Mouse (Mus musculus) heart, embryonic 11.5 days (tissue): ENCODE results near the gene Adck1. TPM values are rescaled to one million over a fixed set of nuclear protein-coding genes. Genes with fewer than 3 reads are reported as not detected.

Experiments
- ATAC-seq: fragments of 200-750 bp; cut with Nextera tagmentation; replicated peaks from 2 replicates; pipeline ENCODE4 v1.8.0; 2017; ENCODE audit warnings: moderate library complexity; ENCODE audit not compliant: insufficient number of reproducible peaks, low FRiP score, low TSS enrichment
- H3K27ac ChIP-seq: fragments of 300-500 bp; sonication (generic); 2 replicates; pipeline ENCODE4 v1.5.1; 2014; ENCODE audit warnings: mild to moderate bottlenecking, low read depth, low read length
- H3K27me3 ChIP-seq: fragments of 300-500 bp; sonication (generic); 2 replicates; pipeline ENCODE4 v1.6.1; 2014; ENCODE audit warnings: mild to moderate bottlenecking, low read length, mixed read lengths; ENCODE audit not compliant: control insufficient read depth, insufficient read depth
- H3K36me3 ChIP-seq: fragments of 300-500 bp; sonication (generic); 2 replicates; pipeline ENCODE4 v1.6.1; 2014; ENCODE audit warnings: mild to moderate bottlenecking, low read length, moderate library complexity, mixed read lengths; ENCODE audit not compliant: control insufficient read depth, insufficient read depth
- H3K4me1 ChIP-seq: fragments of 300-500 bp; sonication (generic); 2 replicates; pipeline ENCODE4 v1.6.1; 2014; ENCODE audit warnings: low read length; ENCODE audit not compliant: control insufficient read depth, insufficient read depth
- H3K4me2 ChIP-seq: fragments of 300-500 bp; sonication (generic); 2 replicates; pipeline ENCODE4 v1.6.1; 2014; ENCODE audit warnings: mild to moderate bottlenecking, moderate library complexity
- H3K4me3 ChIP-seq: fragments of 300-500 bp; sonication (generic); 2 replicates; pipeline ENCODE4 v1.5.1; 2014; ENCODE audit warnings: low read depth, low read length
- H3K9ac ChIP-seq: fragments of 300-500 bp; sonication (generic); 2 replicates; pipeline ENCODE4 v1.6.1; 2014; ENCODE audit warnings: mild to moderate bottlenecking, low read depth, low read length, moderate library complexity
- H3K9me3 ChIP-seq: fragments of 300-500 bp; sonication (generic); replicated peaks from 2 replicates; pipeline ENCODE4 v1.6.1; 2016; ENCODE audit warnings: low read length; ENCODE audit not compliant: control insufficient read depth
- WGBS: fragments of 180-500 bp; shearing (Covaris S2); extraction: QIAGEN DNeasy Blood & Tissue Kit; methylation state at CpG from one replicate; pipeline ENCODE4 v1.1.7; 2014; ENCODE audit not compliant: insufficient replicate concordance; 5-methylcytosine and 5-hydroxymethylcytosine counted together
- polyA plus RNA-seq: library from polyadenylated mRNA; unstranded; fragments of >200 nt; fragmentation: Nextera tagmentation; extraction: Ambion mirVana; gene quantifications from 2 replicates; pipeline ENCODE4 v1.2.1, GENCODE M21; 2014

The Adck1 gene
- polyA plus RNA-seq, 1 experiment from 2014 or later, result 9.6 TPM

DNA sequence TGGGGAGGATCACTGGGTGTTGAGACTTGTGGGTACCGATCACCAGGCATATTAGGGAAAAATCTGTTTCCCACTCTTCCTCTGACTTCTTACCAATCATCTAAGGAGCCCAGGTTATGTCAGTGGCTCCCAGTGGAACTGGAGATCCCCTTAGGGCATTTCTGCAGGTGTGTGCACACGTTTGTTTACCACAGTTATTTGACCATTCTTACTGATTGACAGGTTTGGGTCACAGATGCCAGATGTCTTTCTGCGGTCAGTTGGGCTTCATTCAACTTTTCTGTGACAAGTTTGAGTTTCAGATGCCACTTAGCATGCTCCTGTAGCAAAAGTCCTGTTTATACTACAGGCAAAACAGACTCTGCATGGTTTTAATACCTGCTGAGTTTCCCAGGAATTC, 112.5 kb downstream of the Adck1 start:
- Histone ChIP-seq H3K36me3 (no peaks in the 10 kb centered on the region), H3K4me3 (no peak overlapping the region), H3K4me1 (no peaks in the 10 kb centered on the region), H3K27me3 (no peaks in the 10 kb centered on the region), H3K4me2 (no peak overlapping the region), H3K27ac (no peak overlapping the region), H3K9me3 (no peaks in the 10 kb centered on the region), H3K9ac (no peak overlapping the region)
- WGBS, result 79% methylated on average over 3 of the region's 3 CpGs
- ATAC-seq, result no peak

DNA sequence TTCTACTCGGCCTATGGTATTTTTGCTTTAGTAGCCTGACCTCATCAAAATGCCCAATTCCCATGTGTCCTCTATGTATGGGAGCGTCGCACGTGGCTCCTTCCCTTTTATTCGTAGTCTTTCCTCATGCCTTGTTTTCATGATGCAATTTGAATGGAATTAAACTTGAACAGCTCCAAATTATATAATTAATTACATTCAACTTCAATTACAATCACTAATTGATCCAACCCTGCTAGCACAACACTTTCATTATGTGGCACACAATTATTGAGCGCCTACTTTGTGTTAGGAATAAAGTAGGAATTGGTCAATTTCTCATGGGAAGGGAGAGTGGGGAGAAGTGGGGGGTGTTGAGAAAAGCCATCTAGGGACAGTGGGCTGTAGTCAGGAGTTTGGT, 113.4 kb downstream of the Adck1 start:
- H3K4me1 ChIP-seq, result no peaks in the 10 kb centered on the region
- WGBS, result 84% methylated on average over 6 of the region's 6 CpGs
- no peak overlapping the region for H3K9ac ChIP-seq
- H3K36me3 ChIP-seq, result no peaks in the 10 kb centered on the region
- H3K4me3 ChIP-seq, result no peak overlapping the region
- no peaks in the 10 kb centered on the region for H3K9me3 ChIP-seq
- no peak overlapping the region for H3K27ac ChIP-seq
- H3K27me3 ChIP-seq, result no peaks in the 10 kb centered on the region
- ATAC-seq, result no peak
- H3K4me2 ChIP-seq, result no peak overlapping the region

DNA sequence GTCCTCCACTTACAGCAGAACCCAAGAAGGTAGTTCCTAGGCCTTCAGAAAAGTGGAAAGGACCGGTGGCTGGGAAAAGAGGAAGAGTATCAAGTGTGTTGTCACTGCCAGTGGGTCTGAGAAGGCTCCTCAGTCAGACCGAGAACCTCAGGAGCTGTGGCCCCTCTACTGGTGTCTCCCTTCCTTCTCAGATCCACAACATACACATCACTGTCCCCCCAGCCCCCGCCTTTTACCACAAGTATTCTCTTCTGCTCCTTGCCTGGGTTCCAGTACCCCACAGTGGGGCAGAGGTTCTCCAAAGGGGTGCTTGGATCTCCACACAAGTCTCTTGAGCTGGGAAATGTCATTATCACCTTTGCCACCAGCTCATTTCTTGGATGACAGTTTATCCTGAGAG, 115.5 kb downstream of the Adck1 start:
- WGBS, result 83% methylated on average over 3 of the region's 3 CpGs
- H3K4me3 ChIP-seq, result no peak overlapping the region
- no peaks in the 10 kb centered on the region for H3K9me3 ChIP-seq
- no peaks in the 10 kb centered on the region for H3K4me1 ChIP-seq
- ATAC-seq, result no peak
- no peak overlapping the region for H3K9ac ChIP-seq
- H3K36me3 ChIP-seq, result no peaks in the 10 kb centered on the region
- H3K27me3 ChIP-seq, result no peaks in the 10 kb centered on the region
- no peak overlapping the region for H3K4me2 ChIP-seq
- no peak overlapping the region for H3K27ac ChIP-seq

DNA sequence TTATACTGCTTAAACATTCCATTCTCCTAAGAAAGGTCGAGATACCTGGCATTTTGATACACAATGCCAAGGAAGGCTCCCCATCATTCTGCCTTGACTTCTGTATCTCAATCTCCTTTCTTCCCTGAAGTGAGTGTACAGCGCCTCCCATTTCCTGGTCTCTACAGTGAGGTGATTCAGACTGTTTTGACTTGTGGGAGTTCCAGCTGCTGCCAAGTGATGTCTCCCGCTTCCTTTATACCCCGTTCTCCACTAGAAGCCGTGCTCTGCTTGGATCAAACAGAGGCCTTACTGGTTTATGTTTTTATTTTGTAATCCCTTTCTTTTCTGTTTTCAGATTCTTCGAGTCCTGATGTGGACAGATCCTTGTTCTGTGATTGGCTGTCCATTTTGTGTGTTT, 116.3 kb downstream of the Adck1 start:
- WGBS, result 80% methylated on average over 6 of the region's 6 CpGs
- H3K4me2 ChIP-seq, result no peak overlapping the region
- no peaks in the 10 kb centered on the region for H3K9me3 ChIP-seq
- H3K27me3 ChIP-seq, result no peaks in the 10 kb centered on the region
- no peaks in the 10 kb centered on the region for H3K36me3 ChIP-seq
- ATAC-seq, result no peak
- H3K4me3 ChIP-seq, result no peak overlapping the region
- no peaks in the 10 kb centered on the region for H3K4me1 ChIP-seq
- H3K27ac ChIP-seq, result no peak overlapping the region
- no peak overlapping the region for H3K9ac ChIP-seq

DNA sequence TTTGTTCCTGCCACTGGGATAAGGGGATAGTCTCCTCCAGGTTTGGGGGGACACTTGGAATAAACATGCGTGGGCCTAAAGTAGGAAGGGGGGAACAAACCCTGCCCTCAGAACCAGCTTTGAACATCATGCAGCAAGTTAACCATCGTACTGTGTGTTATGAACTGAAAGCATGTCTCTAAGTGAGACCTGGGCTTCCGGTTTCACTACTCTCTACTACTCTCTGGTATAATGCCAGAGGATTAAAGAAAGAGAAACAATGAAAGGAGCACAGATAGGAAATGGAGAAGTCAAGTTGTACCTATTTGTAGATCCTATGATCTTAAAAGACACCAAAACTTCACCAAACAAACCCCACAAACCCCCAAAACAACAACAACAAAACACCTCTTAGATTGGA, 121.3 kb downstream of the Adck1 start:
- 78% methylated on average over 3 of the region's 3 CpGs for WGBS

DNA sequence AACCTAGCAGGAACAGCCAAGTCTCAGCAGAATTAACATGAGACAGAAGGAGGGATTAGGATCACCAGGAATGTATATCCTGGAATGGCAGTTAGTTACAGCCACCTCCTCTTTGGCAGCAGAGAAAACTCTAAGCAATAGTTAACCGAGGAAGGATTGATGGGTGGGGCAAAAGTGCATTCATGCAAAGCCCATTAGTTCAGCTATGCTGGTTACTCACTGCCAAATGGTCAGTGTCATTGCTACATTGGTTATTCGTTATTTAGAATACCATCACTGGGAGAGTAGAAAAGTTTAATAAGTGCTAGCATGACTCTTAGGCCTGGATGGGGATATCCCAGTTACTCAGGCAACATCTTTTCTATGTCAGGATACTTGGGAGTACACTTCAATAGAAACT, 130.5 kb downstream of the Adck1 start:
- no peaks in the 10 kb centered on the region for H3K27me3 ChIP-seq
- 59% methylated on average over 2 of the region's 2 CpGs for WGBS
- no peaks in the 10 kb centered on the region for H3K9me3 ChIP-seq
- no peaks in the 10 kb centered on the region for H3K4me1 ChIP-seq
- ATAC-seq, result no peak
- no peak overlapping the region for H3K4me2 ChIP-seq
- no peaks in the 10 kb centered on the region for H3K36me3 ChIP-seq
- H3K4me3 ChIP-seq, result no peak overlapping the region
- H3K27ac ChIP-seq, result no peak overlapping the region
- no peak overlapping the region for H3K9ac ChIP-seq

More for the DNA sequence above, 121.3 kb downstream of the Adck1 start:
- Histone ChIP-seq H3K9me3 (no peaks in the 10 kb centered on the region), H3K4me1 (no peaks in the 10 kb centered on the region), H3K4me3 (no peak overlapping the region), H3K36me3 (no peaks in the 10 kb centered on the region), H3K4me2 (no peak overlapping the region), H3K27ac (no peak overlapping the region), H3K9ac (no peak overlapping the region), H3K27me3 (no peaks in the 10 kb centered on the region)
- no peak for ATAC-seq

Other genes with a start within 250 kb of the Adck1 start
- not detected in 2 replicates for gene Gm10436, start 178.4 kb upstream of the Adck1 start, polyA plus RNA-seq
- gene Gm8332, start 110.5 kb upstream of the Adck1 start, polyA plus RNA-seq, result not detected in 2 replicates
- not detected in 2 replicates for gene Gm5662, start 86.1 kb upstream of the Adck1 start, polyA plus RNA-seq
- not detected in 2 replicates for gene Gm5039, start 36.5 kb upstream of the Adck1 start, polyA plus RNA-seq